Mouse (Mus musculus) liver, adult 2 months (tissue): ENCODE measurements around the gene Zdhhc1.

Source experiments
- CTCF ChIP-seq: fragments of 200-500 bp; IDR thresholded peaks from 2 replicates; pipeline ENCODE4 v1.5.1; 2011; ENCODE audit warnings: low read depth, low read length, control low read depth
- POLR2A ChIP-seq: fragments of 200-500 bp; IDR thresholded peaks from 2 replicates; pipeline ENCODE4 v1.6.1; 2011; ENCODE audit warnings: low read length, control low read depth; ENCODE audit not compliant: insufficient read depth; ENCODE audit errors: extremely low read depth

DNA sequence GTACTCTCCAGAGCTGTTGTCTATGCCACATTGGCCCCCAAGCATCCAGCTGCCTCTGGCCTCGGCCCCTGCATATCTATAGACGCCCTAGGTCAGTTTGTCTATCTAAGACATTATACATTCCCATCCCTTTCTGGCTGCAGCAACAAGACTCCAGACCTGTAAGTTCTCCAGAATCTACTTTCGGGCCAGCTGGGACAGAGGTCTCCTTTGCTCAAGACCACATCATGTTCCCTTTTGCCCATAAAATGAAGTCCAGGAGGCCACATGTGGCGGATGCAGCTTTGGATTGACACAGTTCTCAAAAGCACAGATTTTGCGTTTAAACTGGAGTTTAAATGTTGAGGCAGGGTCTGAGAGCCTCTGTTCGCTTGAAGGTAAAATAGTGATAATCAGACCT lies 17.5 kb upstream of the Zdhhc1 start:
- TF ChIP-seq CTCF (no peak), POLR2A (no peak)
